Mouse (Mus musculus) MEL (cell line): ENCODE results near the gene Fgfr2.

Experiments used
- CTCF ChIP-seq, 3 experiments: IDR thresholded peaks in 2 of 3; conservative IDR thresholded peaks in 1 of 3; 2 replicates each; pipeline ENCODE4 v1.5.1; 2011 to 2012; ENCODE audit warnings: low read length in 3 of 3, low read depth in 2 of 3, mild to moderate bottlenecking in 2 of 3, improper control_type of control experiment in 1 of 3, inconsistent platforms in 1 of 3, mixed read lengths in 1 of 3, moderate library complexity in 1 of 3; ENCODE audit not compliant: control insufficient read depth in 1 of 3, insufficient read depth in 1 of 3, poor library complexity in 1 of 3, severe bottlenecking in 1 of 3
- E2F4 ChIP-seq: IDR thresholded peaks from 2 replicates; pipeline ENCODE4 v1.6.1; 2011; ENCODE audit warnings: low read depth, low read length, improper control_type of control experiment, borderline replicate concordance
- GATA1 ChIP-seq: IDR thresholded peaks from 2 replicates; pipeline ENCODE4 v1.6.1; 2011; ENCODE audit warnings: low read depth, low read length, improper control_type of control experiment
- MAX ChIP-seq: IDR thresholded peaks from 2 replicates; pipeline ENCODE4 v1.6.1; 2011; ENCODE audit warnings: low read length, improper control_type of control experiment

- TF ChIP-seq E2F4 (no peak), MAX (no peak), CTCF (IDR thresholded peaks at IDR 0.05 in 2 of 3, conservative IDR thresholded peaks at IDR 0.05 in 1 of 3; ENCODE audit: control insufficient read depth in 1 of 3, insufficient read depth in 1 of 3, low read depth in 2 of 3, low read length in 3 of 3, poor library complexity in 1 of 3, severe bottlenecking in 1 of 3) (no peak), GATA1 (no peak)
These were observed 2184.3 kb downstream of the Fgfr2 start for GRCm38 (mm10) chr7:130938896-130939295.
